Mouse (Mus musculus) kidney, adult 9 months (tissue): ENCODE data around the gene Cradd.

Experiments used
- DNase-seq: peaks from one replicate; pipeline ENCODE4 v3.0.0; 2022

Gene Cradd

GRCm38 (mm10) chr10:95268366-95268765, 55.6 kb downstream of the Cradd start:
- DNase-seq = no peak

GRCm38 (mm10) chr10:95266983-95267382, 57.0 kb downstream of the Cradd start:
- no peak for DNase-seq

GRCm38 (mm10) chr10:95266041-95266762, 57.7 kb downstream of the Cradd start:
- DNase-seq = no peak

- no peak for DNase-seq
Observed at GRCm38 (mm10) chr10:95265576-95265975, 58.4 kb downstream of the Cradd start.

GRCm38 (mm10) chr10:95264485-95265321, 59.2 kb downstream of the Cradd start:
- peak; percentile 39 for DNase-seq

- DNase-seq = no peak
Observed at GRCm38 (mm10) chr10:95262388-95262787, 61.5 kb downstream of the Cradd start.

- no peak for DNase-seq
Observed at GRCm38 (mm10) chr10:95261279-95261678, 62.7 kb downstream of the Cradd start.

- DNase-seq = peak; percentile 74
Observed at GRCm38 (mm10) chr10:95260420-95260819, 63.5 kb downstream of the Cradd start.

- DNase-seq = no peak
Observed at GRCm38 (mm10) chr10:95258471-95259155, 65.3 kb downstream of the Cradd start.

GRCm38 (mm10) chr10:95257979-95258378, 66.0 kb downstream of the Cradd start:
- DNase-seq = no peak

GRCm38 (mm10) chr10:95256095-95256494, 67.8 kb downstream of the Cradd start:
- DNase-seq = no peak

GRCm38 (mm10) chr10:95255018-95255680, 68.8 kb downstream of the Cradd start:
- DNase-seq = no peak

- peak; percentile 38 for DNase-seq
Observed at GRCm38 (mm10) chr10:95254453-95255001, 69.4 kb downstream of the Cradd start.

GRCm38 (mm10) chr10:95254046-95254445, 69.9 kb downstream of the Cradd start:
- DNase-seq = no peak

- no peak for DNase-seq
Observed at GRCm38 (mm10) chr10:95251674-95252073, 72.3 kb downstream of the Cradd start.

GRCm38 (mm10) chr10:95248362-95248761, 75.6 kb downstream of the Cradd start:
- DNase-seq = no peak

GRCm38 (mm10) chr10:95246696-95247095, 77.2 kb downstream of the Cradd start:
- no peak for DNase-seq

GRCm38 (mm10) chr10:95245680-95245982, 78.3 kb downstream of the Cradd start:
- no peak for DNase-seq

GRCm38 (mm10) chr10:95244961-95245679, 78.8 kb downstream of the Cradd start:
- DNase-seq = no peak

- DNase-seq = no peak
Observed at GRCm38 (mm10) chr10:95239196-95240069, 84.5 kb downstream of the Cradd start.

GRCm38 (mm10) chr10:95238667-95239066, 85.3 kb downstream of the Cradd start:
- no peak for DNase-seq
